Mouse (Mus musculus) G1E (cell line): Measurements from ENCODE around the gene Ep400.

Experiments
- CTCF ChIP-seq: IDR thresholded peaks from 2 replicates; pipeline ENCODE4 v1.5.1; 2012; ENCODE audit warnings: low read depth, low read length, inconsistent platforms, mixed read lengths
- GATA1 ChIP-seq: IDR thresholded peaks from 2 replicates; pipeline ENCODE4 v1.6.1; 2012; ENCODE audit warnings: borderline replicate concordance, low read length, inconsistent platforms, mixed read lengths
- TAL1 ChIP-seq: conservative IDR thresholded peaks from 2 replicates; pipeline ENCODE4 v1.6.1; 2012; ENCODE audit warnings: low read depth, low read length, inconsistent platforms, mixed read lengths

GRCm38 (mm10) chr5:110807453-110807852, 36.9 kb upstream of the Ep400 start:
- TF ChIP-seq CTCF (no peak), TAL1 (no peak), GATA1 (no peak)
